Mouse (Mus musculus) stomach, postnatal 0 days (tissue): Measurements from ENCODE around the gene Bckdha. TPM values are rescaled to one million over a fixed set of nuclear protein-coding genes. Genes with fewer than 3 reads are reported as not detected.

Experiments
- ATAC-seq: fragments of 200-750 bp; cut with Nextera tagmentation; 2 replicates; pipeline ENCODE4 v1.8.0; 2017; ENCODE audit not compliant: low FRiP score, low TSS enrichment
- DNase-seq: peaks from one replicate; pipeline ENCODE4 v3.0.0-alpha.2; 2016; ENCODE audit warnings: low spot score
- H3K27ac ChIP-seq: fragments of 300-500 bp; sonication (generic); replicated peaks from 2 replicates; pipeline ENCODE4 v1.5.1; 2014; ENCODE audit warnings: mild to moderate bottlenecking, control low read depth
- H3K27me3 ChIP-seq: fragments of 300-500 bp; sonication (generic); 2 replicates; pipeline ENCODE4 v1.6.1; 2014; ENCODE audit warnings: low read length; ENCODE audit not compliant: control insufficient read depth, insufficient read depth
- H3K36me3 ChIP-seq: fragments of 300-500 bp; sonication (generic); 2 replicates; pipeline ENCODE4 v1.6.1; 2014; ENCODE audit warnings: low read length, mixed read lengths; ENCODE audit not compliant: control insufficient read depth, insufficient read depth
- H3K4me1 ChIP-seq: fragments of 300-500 bp; sonication (generic); replicated peaks from 2 replicates; pipeline ENCODE4 v1.6.1; 2014; ENCODE audit warnings: antibody characterized with exemption; ENCODE audit not compliant: control insufficient read depth, insufficient read depth
- H3K4me2 ChIP-seq: fragments of 300-500 bp; sonication (generic); replicated peaks from 2 replicates; pipeline ENCODE4 v1.6.1; 2014; ENCODE audit warnings: low read depth, mild to moderate bottlenecking, control low read depth, moderate library complexity
- H3K4me3 ChIP-seq: fragments of 300-500 bp; sonication (generic); 2 replicates; pipeline ENCODE4 v1.5.1; 2014; ENCODE audit warnings: low read depth, low read length, control low read depth
- H3K9ac ChIP-seq: fragments of 300-500 bp; sonication (generic); 2 replicates; pipeline ENCODE4 v1.6.1; 2014; ENCODE audit warnings: mild to moderate bottlenecking, low read length, control low read depth, mixed read lengths
- H3K9me3 ChIP-seq: fragments of 300-500 bp; sonication (generic); 2 replicates; pipeline ENCODE4 v1.6.1; 2016; ENCODE audit warnings: low read length; ENCODE audit not compliant: control insufficient read depth
- CTCF ChIP-seq: IDR thresholded peaks from 2 replicates; pipeline ENCODE4 v1.5.1; 2016; ENCODE audit warnings: antibody characterized with exemption, low read depth, mild to moderate bottlenecking, moderate library complexity
- EP300 ChIP-seq: optimal IDR thresholded peaks from 2 replicates; pipeline ENCODE3; 2016; ENCODE audit warnings: antibody characterized with exemption
- whole genome bisulfite sequencing: fragments of 180-500 bp; shearing (Covaris S2); extraction: QIAGEN DNeasy Blood & Tissue Kit; methylation state at CpG from one replicate; pipeline ENCODE4 v1.1.7; 2014; 5-methylcytosine and 5-hydroxymethylcytosine counted together
- polyA plus RNA-seq: library from polyadenylated mRNA; unstranded; fragments of >200 nt; fragmentation: Nextera tagmentation; extraction: Ambion mirVana; gene quantifications from 2 replicates; pipeline ENCODE4 v1.2.1, GENCODE M21; 2015

The Bckdha gene
- polyA plus RNA-seq, 1 experiment from 2014 or later = 63.8 TPM

DNA sequence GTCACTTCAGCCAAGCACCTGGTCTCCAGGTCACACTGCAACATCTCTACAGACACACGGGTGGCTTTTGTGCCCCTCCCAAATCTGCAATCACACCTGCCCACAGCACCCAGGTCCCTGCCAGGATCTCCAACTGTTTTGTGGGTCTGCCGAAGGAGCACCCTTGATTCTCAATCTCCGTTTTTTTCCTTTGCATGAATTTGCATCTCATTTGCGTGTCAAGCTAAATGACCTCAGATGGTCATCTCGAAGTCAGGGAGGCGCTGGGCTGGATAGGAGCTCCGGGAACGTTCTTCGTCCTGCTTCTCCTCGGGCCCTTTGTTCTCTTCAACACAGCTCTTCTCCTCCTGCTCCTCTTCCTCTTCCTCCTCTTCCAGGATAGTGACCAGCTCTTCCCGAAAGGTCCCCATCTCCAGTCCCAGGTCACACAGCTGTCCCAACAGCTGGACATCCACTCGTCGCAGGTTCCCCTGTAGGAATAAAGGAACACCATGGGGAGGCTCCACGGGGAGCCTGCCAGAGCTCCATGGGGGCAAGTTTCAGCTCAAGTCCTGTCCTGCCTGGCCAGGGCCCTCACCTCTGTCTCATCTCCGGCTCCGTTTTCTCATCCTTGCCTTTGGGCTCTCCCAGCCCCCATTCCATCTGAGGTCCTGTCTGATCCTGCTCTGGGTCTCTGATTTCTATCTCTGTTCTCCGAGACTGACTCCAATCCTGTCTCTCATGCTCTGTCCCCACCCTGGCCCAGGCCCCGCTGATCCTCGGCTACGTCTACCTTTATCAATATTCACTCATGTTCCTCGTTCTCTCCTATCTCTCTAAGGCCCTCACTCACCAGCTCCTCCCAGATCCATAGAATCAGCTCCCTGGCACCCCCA is 43.7 kb downstream of the Bckdha start:
- H3K9me3 ChIP-seq = no peaks in the 10 kb centered on the region

DNA sequence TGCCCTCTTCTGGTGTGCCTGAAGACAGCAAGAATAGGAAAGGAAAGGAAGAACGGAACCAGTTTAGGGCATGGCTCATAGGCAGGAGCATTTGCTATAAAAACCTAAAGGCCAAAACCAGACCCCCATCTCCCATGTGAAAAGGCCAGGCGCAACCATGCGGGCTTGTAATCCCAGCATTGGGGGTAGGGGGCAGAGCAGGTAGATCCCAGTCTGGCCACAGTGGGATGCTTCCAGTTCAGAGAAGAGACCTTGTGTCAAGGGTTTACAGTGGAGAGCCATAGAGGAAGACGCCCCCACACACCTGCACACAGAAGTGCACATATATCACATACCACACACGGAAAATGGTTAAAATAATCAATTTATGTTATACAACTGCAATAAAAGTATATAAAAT is 44.7 kb downstream of the Bckdha start:
- no peaks in the 10 kb centered on the region for H3K4me1 ChIP-seq
- no peak overlapping the region for H3K4me3 ChIP-seq
- no peaks in the 10 kb centered on the region for H3K36me3 ChIP-seq
- no peaks in the 10 kb centered on the region for H3K27me3 ChIP-seq
- H3K9ac ChIP-seq = no peak overlapping the region
- no peak for TF ChIP-seq EP300
- TF ChIP-seq CTCF = no peak
- H3K4me2 ChIP-seq = no peak overlapping the region
- 89% methylated on average over 5 of the region's 5 CpGs for WGBS
- no peak overlapping the region for H3K27ac ChIP-seq
- no peaks in the 10 kb centered on the region for H3K9me3 ChIP-seq
- ATAC-seq (no peak), DNase-seq (no peak)

More for the DNA sequence above, 43.7 kb downstream of the Bckdha start:
- no peaks in the 10 kb centered on the region for H3K36me3 ChIP-seq
- 69% methylated on average over 21 of the region's 21 CpGs for WGBS
- H3K27me3 ChIP-seq = no peaks in the 10 kb centered on the region
- ATAC-seq (no peak), DNase-seq (peak; percentile 12)
- H3K9ac ChIP-seq = no peak overlapping the region
- H3K27ac ChIP-seq = no peak overlapping the region
- H3K4me2 ChIP-seq = no peak overlapping the region
- H3K4me3 ChIP-seq = no peak overlapping the region
- no peak for TF ChIP-seq CTCF
- TF ChIP-seq EP300 = no peak
- no peaks in the 10 kb centered on the region for H3K4me1 ChIP-seq

DNA sequence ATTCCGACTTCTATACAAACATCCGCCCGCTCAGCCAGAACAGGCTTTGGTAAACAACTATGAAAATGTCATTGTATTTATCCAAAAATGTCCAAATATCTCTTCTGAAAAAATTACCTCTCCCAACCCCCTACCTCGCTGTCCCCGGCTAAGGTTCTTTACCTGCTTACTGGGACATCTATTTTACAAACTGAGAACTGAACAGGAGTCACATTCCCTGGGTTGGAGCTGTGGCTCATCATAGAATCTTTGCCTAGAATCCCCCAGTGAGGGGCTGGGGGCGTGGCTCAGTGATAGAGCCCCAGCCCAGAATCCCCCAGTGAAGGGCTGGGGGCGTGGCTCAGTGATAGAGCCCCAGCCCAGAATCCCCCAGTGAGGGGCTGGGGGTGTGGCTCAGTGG is 47.3 kb downstream of the Bckdha start:
- H3K27me3 ChIP-seq = no peaks in the 10 kb centered on the region
- no peaks in the 10 kb centered on the region for H3K9me3 ChIP-seq
- H3K4me1 ChIP-seq = no peaks in the 10 kb centered on the region
- WGBS = 42% methylated on average over 7 of the region's 7 CpGs
- H3K27ac ChIP-seq = no peak overlapping the region
- H3K9ac ChIP-seq = no peak overlapping the region
- no peaks in the 10 kb centered on the region for H3K36me3 ChIP-seq
- no peak overlapping the region for H3K4me3 ChIP-seq
- ATAC-seq (no peak), DNase-seq (no peak)
- TF ChIP-seq CTCF = no peak
- TF ChIP-seq EP300 = no peak
- H3K4me2 ChIP-seq = no peak overlapping the region

GRCm38 (mm10) chr7:25610056-25610455 is 48.7 kb downstream of the Bckdha start:
- 48% methylated on average over 6 of the region's 6 CpGs for WGBS
- Histone ChIP-seq H3K4me3 (no peak overlapping the region), H3K27ac (no peak overlapping the region), H3K27me3 (no peaks in the 10 kb centered on the region), H3K4me1 (no peaks in the 10 kb centered on the region), H3K9ac (no peak overlapping the region), H3K9me3 (no peaks in the 10 kb centered on the region), H3K36me3 (no peaks in the 10 kb centered on the region), H3K4me2 (no peak overlapping the region)
- TF ChIP-seq EP300 (no peak), CTCF (no peak)
- DNase-seq (no peak), ATAC-seq (no peak)

- no peak overlapping the region for H3K9ac ChIP-seq
- no peaks in the 10 kb centered on the region for H3K9me3 ChIP-seq
- no peaks in the 10 kb centered on the region for H3K36me3 ChIP-seq
- no peaks in the 10 kb centered on the region for H3K27me3 ChIP-seq
- WGBS = 74% methylated on average over 2 of the region's 2 CpGs
- H3K4me2 ChIP-seq = no peak overlapping the region
- TF ChIP-seq CTCF = no peak
- no peak for TF ChIP-seq EP300
- no peak for DNase-seq
- H3K4me3 ChIP-seq = no peak overlapping the region
- no peak for ATAC-seq
- H3K27ac ChIP-seq = no peak overlapping the region
- H3K4me1 ChIP-seq = no peaks in the 10 kb centered on the region
Observed at GRCm38 (mm10) chr7:25607196-25607595, 51.6 kb downstream of the Bckdha start.

DNA sequence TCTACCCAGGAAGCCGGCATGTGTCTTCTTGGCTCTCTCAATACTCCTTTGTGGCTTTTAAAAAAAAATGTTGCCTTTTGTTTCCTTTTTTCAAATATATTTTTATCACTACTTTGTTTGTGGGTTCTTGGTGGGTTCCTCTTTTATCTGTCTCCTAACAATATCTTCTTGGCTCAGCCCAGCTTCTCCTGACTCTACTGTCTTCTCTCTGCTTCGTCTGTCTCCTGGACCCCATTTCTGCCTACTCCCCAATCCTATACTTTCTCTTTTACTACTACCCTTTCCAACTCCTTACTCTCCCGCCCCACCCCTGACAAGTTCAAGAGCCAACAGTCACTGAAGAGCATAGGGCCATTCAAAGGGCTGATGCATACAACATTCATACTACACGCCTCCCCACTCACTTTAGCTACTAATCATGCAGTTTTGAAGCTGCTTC is 52.1 kb downstream of the Bckdha start:
- no peak for ATAC-seq
- no peaks in the 10 kb centered on the region for H3K9me3 ChIP-seq
- no peaks in the 10 kb centered on the region for H3K27me3 ChIP-seq
- H3K9ac ChIP-seq = no peak overlapping the region
- H3K36me3 ChIP-seq = no peaks in the 10 kb centered on the region
- no peak overlapping the region for H3K4me3 ChIP-seq
- no peak overlapping the region for H3K27ac ChIP-seq
- DNase-seq = no peak
- no peak overlapping the region for H3K4me2 ChIP-seq
- TF ChIP-seq EP300 (no peak), CTCF (no peak)
- no peaks in the 10 kb centered on the region for H3K4me1 ChIP-seq
- WGBS = 76% methylated on average over 4 of the region's 4 CpGs
